ENCODE assay signal across 26 mouse cellular contexts in the genomic region with DNA sequence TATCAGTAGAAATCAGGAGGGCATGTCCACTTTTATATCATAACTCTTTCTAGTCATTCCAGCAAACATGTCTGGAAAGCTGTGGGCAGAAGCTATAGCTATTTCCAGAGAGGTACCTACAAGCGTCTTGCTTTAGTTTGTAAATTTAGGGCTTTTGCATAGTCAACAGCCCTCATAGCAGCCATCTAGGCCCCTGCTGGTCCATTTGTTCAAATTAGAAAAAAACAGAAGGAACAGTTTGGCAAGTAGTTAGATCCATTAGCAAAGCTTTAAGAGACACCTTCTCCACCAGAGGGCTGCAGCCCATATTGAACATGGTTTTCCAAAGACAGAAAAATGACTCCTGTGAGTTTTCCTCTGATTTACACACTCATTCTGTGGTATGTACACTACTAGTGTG.
"Had no signal": no experiment of that assay in that cellular context is flagged by ENCODE, and none has a peak within 500 bp of the region (broad histone marks: within the 10 kb centered on the region; RNA-seq: fewer than 3 reads in every experiment).

No protein-coding gene starts in this region.

- H3K27me3 ChIP-seq: heart, embryonic 12.5 days; hindbrain, embryonic 12.5 days; intestine, embryonic 15.5 days; limb, embryonic 12.5 days; liver, embryonic 13.5 days; liver, embryonic 15.5 days had no signal

- H3K4me3 ChIP-seq: gastrocnemius, adult 2 months; heart, embryonic 10.5 days; heart, embryonic 12.5 days; hindbrain, embryonic 10.5 days; hindbrain, embryonic 12.5 days; intestine, embryonic 15.5 days; left cerebral cortex, adult 2 months; limb, embryonic 10.5 days; limb, embryonic 12.5 days; liver, embryonic 13.5 days; liver, embryonic 15.5 days had no signal

- H3K27ac ChIP-seq: gastrocnemius, adult 2 months; heart, embryonic 10.5 days; hindbrain, embryonic 10.5 days; hindbrain, embryonic 12.5 days; hindbrain, embryonic 14.5 days; intestine, embryonic 15.5 days; left cerebral cortex, adult 2 months; limb, embryonic 10.5 days; limb, embryonic 12.5 days; liver, embryonic 13.5 days; liver, embryonic 15.5 days had no signal

- H3K9me3 ChIP-seq: heart, embryonic 10.5 days; heart, embryonic 12.5 days; hindbrain, embryonic 10.5 days; hindbrain, embryonic 12.5 days; intestine, embryonic 15.5 days; limb, embryonic 10.5 days; limb, embryonic 12.5 days; liver, embryonic 13.5 days; liver, embryonic 15.5 days had no signal

- H3K9ac ChIP-seq: heart, embryonic 12.5 days; hindbrain, embryonic 12.5 days; hindbrain, embryonic 14.5 days; intestine, embryonic 15.5 days; limb, embryonic 12.5 days; liver, embryonic 13.5 days; liver, embryonic 15.5 days had no signal

- H3K4me2 ChIP-seq: heart, embryonic 12.5 days; hindbrain, embryonic 12.5 days; hindbrain, embryonic 14.5 days; intestine, embryonic 15.5 days; limb, embryonic 12.5 days; liver, embryonic 11.5 days; liver, embryonic 13.5 days; liver, embryonic 15.5 days had no signal

- H3K36me3 ChIP-seq: heart, embryonic 10.5 days; heart, embryonic 12.5 days; hindbrain, embryonic 10.5 days; hindbrain, embryonic 12.5 days; intestine, embryonic 15.5 days; limb, embryonic 10.5 days; limb, embryonic 12.5 days; liver, embryonic 13.5 days; liver, embryonic 15.5 days had no signal

- H3K4me1 ChIP-seq: hindbrain, embryonic 10.5 days; hindbrain, embryonic 12.5 days; intestine, embryonic 15.5 days; limb, embryonic 10.5 days; limb, embryonic 12.5 days; liver, embryonic 13.5 days; liver, embryonic 15.5 days had no signal

- DNase-seq: gastrocnemius, adult 2 months; gastrocnemius, postnatal 10 days; gastrocnemius, postnatal 25 days; heart, postnatal 10 days; heart, postnatal 4 days; kidney, adult 18-20 months; kidney, adult 8-10 months; kidney, postnatal 10 days; kidney, postnatal 25 days; kidney, postnatal 4 days; liver; liver, embryonic 13.5 days had no signal

- ATAC-seq: hindbrain, embryonic 16.5 days; inflammation-experienced regulatory T-cells, adult 6 months; intestine, embryonic 15.5 days; intestine, postnatal 0 days had no signal
